Mouse (Mus musculus): ENCODE measurements around the gene Tmem39a.

Tmem39a gene

DNA sequence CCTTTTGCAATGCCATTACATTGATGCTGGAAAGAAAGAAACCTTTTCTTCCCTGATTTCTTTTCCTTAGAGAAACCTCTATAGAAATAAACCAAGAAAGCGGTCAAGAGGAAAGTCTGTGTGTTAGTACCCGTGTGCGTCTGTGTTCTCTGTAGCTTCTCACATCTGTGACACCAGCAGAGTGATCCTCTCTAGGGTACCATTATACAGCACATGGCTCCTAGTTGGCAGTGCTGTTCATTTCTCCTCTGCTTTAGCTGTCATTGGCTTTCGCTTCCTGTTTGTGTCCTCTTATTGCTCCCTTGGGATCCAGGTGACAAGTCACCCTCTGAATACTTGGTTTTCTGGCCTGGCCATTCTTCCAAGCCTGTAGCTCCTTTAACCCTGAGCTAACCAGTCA, 29.1 kb downstream of the Tmem39a start:
- CTCF ChIA-PET, result no interaction called here

DNA sequence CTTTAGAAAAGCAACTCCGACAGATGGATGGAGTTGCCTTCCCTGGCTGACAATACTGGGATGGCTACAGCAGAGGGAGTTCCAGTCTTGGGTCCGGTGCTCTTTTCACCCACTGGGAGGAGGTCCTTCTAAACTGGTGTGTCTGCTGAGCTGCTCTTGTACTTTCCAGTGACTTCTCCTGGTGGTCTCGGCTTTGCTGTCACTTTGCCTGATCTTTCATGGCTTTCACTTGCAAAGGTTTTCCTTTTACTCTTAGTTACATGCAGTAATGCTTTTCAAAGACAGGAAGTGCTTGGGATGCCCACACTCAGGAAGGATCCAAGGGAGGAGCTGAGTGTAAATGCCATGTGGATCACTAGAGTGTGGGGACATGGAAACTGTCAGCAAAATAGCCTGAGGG, 33.0 kb downstream of the Tmem39a start:
- CTCF ChIA-PET, result interaction anchor here (0.6 kb wide), 1 partner anchor 193 kb away, joined by 6 read pairs; no protein-coding TSS in a partner anchor

DNA sequence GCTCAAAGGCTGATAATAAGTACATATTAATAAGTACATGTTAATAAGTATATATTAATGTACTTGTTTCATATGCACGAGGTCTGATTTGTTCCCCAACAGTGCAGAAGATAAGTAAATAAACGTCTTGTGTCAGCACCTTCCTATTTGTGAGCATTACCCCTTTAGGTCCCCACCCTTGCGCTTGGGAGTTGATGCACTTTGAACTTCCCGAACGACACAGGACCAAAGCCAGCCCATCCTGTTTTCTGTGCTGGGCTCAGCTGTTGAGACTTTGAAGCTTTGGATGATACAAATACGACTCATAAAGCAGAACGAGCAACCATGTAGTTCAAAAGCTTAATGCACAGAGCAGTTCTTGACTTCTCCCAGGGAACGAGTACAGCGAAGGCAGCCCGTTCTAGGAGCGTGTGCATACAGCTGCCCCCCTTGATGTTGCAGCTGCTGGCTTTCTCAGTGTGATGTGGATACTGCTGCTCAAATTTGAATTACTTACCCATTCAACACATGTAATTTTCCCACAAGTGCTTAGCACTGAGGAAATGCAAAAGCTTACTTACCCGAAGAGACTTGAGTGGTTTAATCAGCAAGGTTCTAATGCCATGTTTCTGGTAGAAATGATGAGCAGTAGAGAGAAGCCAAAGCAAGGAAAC, 33.7 kb downstream of the Tmem39a start:
- CTCF ChIA-PET, result no interaction called here

DNA sequence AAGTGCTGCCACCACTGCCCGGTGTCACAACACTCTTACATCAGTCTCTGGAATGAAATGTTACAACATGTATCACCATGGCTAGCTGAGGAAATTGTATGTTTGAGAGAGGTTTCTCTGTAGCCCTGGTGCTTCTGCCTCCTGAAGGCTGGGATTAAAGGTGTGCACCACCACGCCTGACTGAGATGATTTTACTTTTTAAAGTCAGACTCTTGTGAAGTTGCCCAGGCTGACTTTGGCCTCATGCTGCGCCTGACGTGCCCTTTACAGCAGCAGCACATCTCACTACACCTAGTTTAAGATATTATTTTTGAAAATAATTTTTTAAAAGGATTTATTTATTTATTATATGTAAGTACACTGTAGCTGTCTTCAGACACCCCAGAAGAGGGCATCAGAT, 34.4 kb downstream of the Tmem39a start:
- CTCF ChIA-PET, result interaction anchor here (0.7 kb wide), 1 partner anchor 986 kb away, joined by 4 read pairs; no protein-coding TSS in a partner anchor

DNA sequence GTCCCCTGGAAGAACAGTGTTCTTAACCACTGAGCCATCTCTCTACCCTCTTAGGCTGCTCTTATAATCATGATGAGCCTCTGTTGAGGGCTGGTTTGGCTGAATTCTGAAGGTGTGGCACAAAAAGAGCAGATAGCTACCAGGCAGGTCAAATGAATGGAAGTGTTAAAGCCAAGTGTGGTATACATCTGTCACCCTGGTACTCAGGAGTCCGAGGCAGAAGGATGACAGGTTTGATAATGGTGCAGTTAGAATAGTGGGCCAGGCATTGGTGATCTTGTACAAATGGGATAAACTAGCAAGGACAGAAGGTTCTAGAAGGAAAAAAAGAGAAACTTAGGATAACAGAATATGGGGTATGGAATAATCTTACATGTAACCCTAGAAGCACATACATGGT, 35.9 kb downstream of the Tmem39a start:
- CTCF ChIA-PET, result interaction anchor here (0.7 kb wide), 1 partner anchor 119 kb away, joined by 3 read pairs; no protein-coding TSS in a partner anchor

DNA sequence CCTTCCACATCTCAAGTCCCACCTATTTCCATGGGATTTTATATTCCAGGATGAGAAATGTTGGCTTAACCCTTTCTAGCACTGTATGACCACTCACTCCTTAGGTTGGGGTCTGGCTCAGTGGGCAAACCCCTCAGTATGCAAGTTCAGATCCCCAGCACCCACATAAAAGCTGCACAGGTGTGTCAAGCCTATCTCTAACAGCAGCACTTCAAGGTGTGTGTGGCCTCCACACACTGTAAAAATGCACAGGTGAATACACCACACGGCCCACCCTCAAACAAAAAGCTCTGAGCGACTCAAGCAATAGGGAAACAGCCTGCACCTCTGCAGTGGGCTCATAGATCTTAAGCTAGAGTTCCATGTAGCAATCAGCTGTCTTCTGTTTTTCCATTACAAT, 37.6 kb downstream of the Tmem39a start:
- CTCF ChIA-PET, result no interaction called here

DNA sequence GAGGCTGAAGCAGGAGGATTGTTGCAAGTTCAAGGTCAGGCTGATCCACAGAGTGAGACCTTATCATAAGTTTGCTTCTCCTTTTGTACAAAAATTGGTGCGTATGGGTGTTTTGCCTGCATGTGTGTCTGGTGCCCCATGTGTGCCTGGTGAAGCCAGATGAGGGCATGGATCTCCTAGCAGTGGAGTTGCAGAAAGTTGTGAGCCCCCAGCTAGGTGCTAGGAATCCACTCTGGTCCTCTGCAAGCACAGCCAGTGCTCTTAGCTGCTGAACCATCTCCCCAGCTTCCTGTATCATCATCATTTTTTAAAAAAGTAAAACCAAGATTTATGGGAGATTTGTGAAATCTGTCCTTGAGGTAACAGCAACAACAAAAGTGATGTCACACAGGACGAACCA, 38.2 kb downstream of the Tmem39a start:
- CTCF ChIA-PET, result no interaction called here

DNA sequence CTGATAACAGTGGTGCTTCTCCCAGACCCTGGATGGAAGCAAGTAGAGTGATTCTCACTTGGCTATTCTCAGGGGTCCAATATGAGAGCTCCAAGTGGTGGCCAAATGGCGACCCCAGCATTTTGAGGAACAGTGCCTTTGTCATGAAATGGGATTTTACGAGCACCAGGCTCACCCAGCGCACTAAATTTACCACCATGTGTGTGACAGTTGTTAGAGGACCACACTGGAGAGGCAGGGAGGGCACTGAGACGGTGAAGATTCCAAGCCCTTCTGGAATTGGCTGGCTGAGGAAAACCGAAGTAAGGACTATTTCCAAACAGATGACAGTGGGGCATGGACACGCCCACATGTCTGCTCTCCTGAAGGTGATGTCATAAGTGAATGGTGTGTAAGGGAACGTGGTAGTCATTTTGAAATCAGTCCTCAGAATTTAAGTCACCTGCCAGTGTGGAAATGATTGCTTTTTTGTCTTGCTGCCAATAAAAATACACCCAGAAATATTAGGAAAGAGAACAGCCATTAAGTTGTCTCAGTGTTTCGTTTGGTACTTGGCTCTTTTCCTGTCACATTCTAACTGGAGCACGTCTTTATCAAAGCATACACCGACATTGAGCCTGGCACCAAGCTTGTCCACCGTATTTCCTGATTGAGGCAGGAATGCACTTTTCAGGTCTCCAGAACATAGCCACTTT, 40.6 kb downstream of the Tmem39a start:
- CTCF ChIA-PET, result no interaction called here

DNA sequence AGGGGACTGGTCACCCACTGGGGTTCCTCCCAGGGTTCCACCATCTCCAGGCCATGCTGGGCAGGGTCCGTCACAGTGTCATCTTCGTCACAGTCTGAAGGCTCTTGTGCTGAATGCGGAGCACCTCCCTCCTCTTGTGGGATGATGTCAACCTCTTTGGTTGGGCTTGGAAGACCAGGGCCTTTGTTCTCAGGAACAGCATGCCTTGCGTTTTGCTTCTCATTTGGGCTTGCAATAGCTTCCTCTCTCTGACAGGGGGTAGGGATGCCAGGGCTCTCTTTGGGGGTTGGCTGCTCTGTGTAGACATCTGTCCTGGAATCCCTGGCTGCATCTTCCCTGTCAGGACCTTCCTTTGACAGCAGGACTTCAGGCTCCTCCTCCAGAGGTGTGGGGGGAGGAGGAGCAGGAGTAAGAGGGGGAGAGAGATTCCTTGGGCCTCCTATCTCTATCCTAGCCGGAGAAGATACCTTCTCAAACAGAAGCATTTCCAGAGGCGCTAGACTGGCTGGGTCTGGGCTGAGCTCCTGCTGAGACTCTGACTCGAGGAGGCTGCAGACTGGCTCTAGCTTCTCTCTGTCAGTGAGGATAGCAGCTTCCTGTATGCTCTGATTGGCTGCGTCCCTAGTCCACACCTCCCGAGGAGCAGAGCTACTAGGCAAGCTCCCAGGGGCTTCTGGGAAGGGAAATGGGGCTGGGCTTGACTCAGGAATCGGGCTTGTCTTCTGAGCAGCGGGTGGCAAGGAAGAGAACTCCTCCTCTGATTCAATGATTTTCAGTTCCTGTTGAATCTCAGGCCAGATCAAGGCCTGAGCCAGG, 44.7 kb downstream of the Tmem39a start:
- CTCF ChIA-PET, result no interaction called here

DNA sequence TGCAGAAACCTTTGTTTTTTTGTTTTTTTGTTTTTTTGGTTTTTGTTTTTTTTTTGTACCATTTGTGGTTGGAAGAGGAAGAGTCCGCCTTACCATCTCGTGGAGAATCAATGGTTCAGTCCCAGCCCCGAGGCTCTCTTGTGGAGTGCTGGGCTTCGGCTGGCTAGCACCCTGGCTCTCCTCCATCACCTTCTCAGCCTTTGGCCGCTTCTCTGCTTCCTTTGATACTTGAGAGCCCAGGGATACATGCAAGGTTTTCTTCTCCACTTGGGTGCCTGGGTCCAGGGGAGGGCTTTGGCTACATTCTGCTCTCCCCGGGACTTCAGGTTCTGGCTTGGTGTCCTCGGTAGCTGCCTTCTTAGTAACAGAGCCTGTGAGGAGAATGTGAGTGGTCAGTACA, 48.0 kb downstream of the Tmem39a start:
- CTCF ChIA-PET, result no interaction called here

DNA sequence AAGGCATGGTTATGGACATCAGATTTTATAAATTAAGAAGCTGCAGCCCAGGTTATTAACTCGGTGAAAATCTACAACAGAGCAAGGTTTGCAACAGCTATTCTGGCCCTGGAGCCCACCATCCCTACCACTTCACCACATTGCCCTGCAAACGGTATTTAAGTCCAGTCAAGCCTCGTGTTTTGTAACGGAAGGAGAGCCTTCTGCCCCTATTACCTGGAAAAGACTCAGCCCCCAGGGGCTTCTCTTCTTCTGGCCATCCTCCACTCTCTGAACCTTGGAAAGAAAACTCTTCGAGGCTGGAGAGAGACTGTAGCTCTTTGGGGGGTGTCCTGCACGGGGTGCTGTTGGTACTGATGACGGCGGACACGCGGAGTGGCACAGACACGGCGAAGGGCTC, 50.2 kb downstream of the Tmem39a start:
- CTCF ChIA-PET, result no interaction called here

DNA sequence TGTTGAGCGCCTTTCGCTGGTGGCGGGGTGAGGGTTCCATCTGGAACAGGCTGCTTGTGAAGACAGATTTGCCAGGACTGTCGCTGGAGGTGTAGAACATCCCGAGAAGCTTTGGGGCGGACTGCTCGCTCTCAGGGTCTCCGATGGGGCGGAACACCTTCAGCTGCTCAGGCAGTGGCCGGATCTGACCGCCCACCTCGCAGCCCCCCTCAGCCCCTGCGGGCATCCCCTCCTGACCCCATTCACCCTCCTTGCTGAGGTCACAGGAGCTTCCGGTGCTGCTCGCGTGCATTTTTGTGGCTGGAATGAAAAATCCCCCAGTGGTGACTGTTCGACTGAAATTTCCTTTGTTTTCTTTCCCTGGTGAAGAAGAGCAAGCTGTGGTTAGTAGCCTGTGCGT, 50.6 kb downstream of the Tmem39a start:
- CTCF ChIA-PET, result no interaction called here

DNA sequence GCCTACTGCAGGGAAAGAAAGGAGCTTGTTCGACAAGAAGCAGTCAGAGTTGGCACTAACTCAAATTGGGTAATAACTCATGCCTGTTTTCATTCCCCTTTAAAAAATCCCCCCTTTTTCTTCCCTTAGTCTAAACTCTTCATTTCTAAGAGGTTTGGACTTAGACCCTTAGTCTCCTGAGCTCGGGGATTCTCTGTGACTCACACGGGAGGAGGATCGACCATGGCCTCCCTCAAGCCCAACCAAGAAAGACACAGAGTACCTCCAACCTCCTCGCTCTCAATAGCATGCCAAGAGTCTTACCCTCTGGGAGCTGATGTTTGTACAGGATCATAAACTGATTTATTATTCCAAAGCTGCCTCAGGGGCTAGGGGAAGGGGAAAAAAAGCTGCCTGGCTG, 54.1 kb downstream of the Tmem39a start:
- CTCF ChIA-PET, result no interaction called here

DNA sequence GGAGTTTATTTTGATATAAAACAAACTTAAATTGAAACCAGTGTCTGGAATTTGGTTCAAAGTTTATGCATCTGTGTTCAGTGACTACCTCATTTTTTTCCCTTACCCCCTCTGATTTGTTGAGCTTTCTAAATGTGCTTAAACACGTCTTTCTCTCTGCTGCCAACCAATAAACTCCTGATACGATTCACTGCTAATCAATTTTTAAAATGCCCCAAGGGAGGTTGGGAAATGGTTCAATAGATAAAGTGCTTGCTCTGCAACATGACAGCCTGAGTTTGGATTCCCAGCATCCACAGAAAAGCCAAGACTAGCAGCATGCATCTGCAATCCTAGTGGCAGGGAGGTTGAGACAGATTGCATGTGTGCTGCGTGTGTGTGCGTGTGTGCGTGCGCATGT, 55.1 kb downstream of the Tmem39a start:
- CTCF ChIA-PET, result no interaction called here

DNA sequence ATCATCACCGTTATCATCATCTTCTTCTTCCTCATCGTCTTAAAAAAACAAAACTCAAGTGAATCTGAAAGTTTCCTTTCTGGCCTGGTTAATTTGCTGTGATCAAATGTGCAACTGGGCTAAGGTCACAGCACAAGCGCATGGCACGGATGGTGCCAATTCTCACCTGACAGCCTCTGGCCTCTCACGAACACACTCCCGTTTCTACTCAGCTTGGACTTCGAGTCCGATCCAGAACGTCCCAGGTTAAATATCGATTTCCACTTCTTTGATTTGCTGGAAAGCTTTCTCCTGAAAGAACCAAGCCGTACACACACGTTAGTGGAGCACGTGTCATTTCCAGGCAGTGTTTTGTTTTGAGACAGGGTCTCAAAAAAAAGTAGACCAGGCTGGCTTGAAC, 59.5 kb downstream of the Tmem39a start:
- CTCF ChIA-PET, result interaction anchor here (0.6 kb wide), 1 partner anchor 9 kb away, joined by 3 read pairs; no protein-coding TSS in a partner anchor

DNA sequence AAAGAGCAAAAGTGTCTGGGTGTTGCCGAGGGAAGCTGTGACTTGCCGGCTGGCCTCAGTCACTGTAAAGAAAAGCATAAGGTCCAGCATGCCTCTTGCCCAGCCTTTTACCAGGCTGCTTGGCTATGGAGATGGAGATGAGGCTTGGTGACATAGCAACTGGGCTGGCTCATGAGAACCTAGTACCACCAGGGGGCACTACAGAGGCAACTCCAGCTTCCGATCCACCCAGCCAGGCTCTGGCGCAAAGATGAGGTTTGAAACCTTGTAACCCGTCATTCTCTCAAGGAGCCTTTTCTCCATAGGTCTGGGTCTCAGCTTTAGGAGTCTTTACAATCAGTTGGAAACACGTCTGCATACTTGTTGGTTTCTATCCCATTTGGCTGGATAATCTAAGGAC, 60.6 kb downstream of the Tmem39a start:
- CTCF ChIA-PET, result interaction anchor here (0.6 kb wide), 1 partner anchor 51 kb away, joined by 17 read pairs; no protein-coding TSS in a partner anchor

DNA sequence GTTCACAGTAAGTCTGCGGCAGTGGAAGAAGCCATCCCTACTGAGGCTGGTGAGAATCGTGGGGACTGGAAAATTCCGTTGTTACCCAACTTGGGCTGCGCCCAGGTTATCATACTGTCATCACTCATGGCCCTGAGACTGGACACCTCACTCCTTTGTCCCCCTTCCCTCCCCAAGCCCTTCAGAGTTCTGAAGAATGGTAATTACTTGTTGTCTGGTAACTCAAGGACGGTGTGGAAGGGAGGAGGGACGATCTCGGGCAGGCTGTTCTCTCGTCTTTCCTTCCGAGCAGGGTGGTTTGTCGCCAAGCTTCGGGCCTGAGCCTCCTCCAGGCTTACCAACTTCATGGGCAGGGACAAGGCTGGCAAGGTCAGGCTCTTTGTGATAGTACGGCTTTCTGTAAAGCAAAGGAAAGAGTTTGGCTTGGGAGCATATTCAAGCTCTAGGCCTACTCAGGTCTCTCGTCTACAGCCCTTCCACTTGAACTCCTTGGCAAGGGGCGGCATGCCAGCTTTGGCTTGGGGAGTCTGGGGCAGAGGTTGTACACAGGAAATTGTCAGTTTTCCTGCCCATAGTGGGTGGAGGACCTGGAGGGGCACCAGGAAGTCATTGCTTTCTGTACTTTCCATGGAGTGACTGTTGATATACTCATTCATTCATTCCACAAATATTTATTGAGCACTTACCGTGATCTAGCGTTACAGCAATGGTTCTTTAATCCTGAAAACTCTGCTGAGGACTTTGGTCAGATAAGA, 62.4 kb downstream of the Tmem39a start:
- CTCF ChIA-PET, result no interaction called here

DNA sequence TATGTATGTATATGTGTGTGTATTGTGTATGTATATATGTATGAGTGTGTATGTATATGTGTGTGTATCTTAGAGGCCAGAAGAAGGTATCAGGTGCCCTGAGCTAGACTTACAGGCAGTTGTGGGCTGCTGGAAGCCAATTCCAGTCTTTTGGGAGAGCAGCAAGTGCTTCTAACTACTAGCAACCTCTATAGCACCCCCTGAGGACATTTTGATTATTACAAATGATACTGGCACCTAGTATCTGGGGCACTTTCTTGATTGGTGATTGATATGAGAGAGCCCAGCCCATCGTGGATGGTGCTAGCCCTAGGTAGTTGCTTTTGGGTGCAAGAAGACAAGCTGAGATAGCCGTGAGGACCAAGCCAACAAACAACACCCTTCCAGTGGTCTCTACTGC, 63.8 kb downstream of the Tmem39a start:
- CTCF ChIA-PET, result interaction anchor here (0.5 kb wide), 1 partner anchor 170 kb away, joined by 4 read pairs; no protein-coding TSS in a partner anchor

DNA sequence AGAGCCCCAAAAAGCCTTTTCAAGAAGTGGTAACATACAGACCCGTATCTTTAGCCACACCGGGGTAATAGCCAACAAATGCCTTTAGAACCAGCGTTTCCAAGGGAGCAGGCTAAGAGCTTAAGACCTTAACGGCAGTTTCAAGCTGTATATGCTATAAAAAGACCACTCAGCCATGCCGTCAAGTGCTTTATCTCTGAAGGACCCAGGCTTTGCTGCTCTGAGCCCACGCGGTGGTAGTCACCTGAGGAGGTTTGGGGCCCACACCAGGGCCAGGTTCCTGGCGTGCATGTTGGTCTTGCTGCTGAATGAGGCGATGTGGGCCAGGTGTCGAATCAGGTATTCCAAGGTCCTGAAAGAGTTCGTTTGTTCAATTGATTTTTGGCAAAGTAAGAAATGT, 65.8 kb downstream of the Tmem39a start:
- CTCF ChIA-PET, result no interaction called here

DNA sequence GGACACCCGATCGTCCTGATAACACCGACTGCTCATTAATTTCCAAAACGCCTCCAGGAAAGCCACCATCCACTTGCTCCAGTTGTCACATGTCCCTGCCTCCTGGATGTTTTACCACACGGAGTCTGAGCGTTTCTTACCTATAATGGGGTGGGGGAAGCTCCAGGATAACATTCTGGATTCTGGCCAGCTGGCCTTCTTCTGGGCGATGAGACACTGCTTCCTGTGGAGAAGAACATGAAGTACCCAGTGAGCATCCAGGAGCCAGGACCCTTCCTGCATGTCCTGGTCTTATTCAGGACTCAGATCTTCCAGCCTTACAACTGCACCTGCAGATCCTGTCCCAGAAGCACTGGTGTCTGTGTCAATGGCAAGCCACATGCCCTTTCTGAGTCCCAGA, 66.9 kb downstream of the Tmem39a start:
- CTCF ChIA-PET, result no interaction called here

DNA sequence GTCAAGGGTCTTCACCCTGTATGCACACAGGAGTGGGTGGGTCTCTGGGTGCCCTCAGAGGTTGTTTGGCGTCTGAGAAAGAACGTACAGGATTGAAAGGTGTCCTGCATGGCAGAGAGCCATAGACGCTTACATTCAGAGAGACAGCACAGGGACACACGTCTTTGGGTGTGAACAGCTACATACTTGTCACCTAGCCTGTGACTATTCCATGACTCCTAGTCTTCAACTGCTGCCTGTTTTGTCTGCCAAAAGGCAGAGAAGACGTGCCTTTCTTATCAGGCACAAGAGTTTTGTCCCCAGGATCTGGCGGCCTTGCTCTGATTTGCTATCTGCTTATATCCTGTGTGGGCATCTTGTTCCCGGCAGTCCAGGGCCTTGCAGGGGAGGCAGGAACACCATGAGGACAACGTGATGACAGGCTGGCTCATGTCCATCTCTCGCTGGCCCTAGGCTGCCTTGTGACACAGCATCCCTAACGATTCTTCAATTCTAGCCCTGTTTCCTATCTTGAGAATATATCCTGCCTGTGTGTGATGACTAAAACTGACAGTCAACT, 67.4 kb downstream of the Tmem39a start:
- CTCF ChIA-PET, result no interaction called here

DNA sequence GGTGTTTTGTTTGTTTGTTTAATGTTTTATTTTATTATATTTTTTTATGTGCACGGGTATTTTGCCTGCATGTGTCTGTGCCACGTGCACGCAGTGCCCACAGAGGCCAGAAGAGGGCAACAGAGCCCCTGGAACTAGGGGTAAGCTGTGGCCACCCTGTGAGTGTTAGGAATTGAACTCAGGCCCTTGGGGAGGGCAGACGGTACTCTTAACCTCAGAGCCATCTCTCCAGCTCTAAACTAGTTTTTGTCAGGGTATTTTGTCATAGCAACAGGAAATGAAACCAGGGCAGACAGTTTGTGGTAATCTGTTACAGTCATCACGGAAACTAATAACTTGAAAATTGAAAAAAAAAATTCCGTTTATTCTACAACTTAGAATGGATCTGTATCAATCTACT, 73.6 kb downstream of the Tmem39a start:
- CTCF ChIA-PET, result interaction anchor here (0.7 to 1.4 kb wide), 3 partner anchors 45 to 384 kb away, joined by 3 to 5 read pairs (median 4); no protein-coding TSS in a partner anchor
